Mouse (Mus musculus) heart, embryonic 16.5 days (tissue): ENCODE measurements around the gene Chac2. TPM values are rescaled to one million over a fixed set of nuclear protein-coding genes. Genes with fewer than 3 reads are reported as not detected.

Experiments used
- polyA plus RNA-seq: library from polyadenylated mRNA; unstranded; fragments of >200 nt; fragmentation: Nextera tagmentation; extraction: Ambion mirVana; gene quantifications from 2 replicates; pipeline ENCODE4 v1.2.1, GENCODE M21; 2015

Chac2 gene
- polyA plus RNA-seq, 1 experiment from 2014 or later, result 20.8 TPM

Other genes with a start within 250 kb of the Chac2 start
- 10.1 and 11.4 TPM in 2 replicates for gene Psme4, start 214.6 kb downstream of the Chac2 start, polyA plus RNA-seq
- gene Gpr75, start 101.0 kb downstream of the Chac2 start, polyA plus RNA-seq, result 0.11 TPM in 1 of 2 replicates, not detected in the other
- gene Asb3, start 100.9 kb downstream of the Chac2 start, polyA plus RNA-seq, result 19.2 and 20.6 TPM in 2 replicates
- 8.9 and 9.6 TPM in 2 replicates for gene Erlec1, start 32.0 kb downstream of the Chac2 start, polyA plus RNA-seq
- not detected in 2 replicates for gene Gm17332, start 196.1 kb upstream of the Chac2 start, polyA plus RNA-seq